Mouse (Mus musculus) spleen, adult 2 months (tissue): ENCODE measurements around the gene Apobec3.
"Not testable (repeated sequence)": the region's sequence is repeated elsewhere in the genome, so short reads cannot be mapped to it uniquely, and the experiment has no call there.

Experiments
- CTCF ChIP-seq: fragments of 200-500 bp; IDR thresholded peaks from 2 replicates; pipeline ENCODE4 v1.5.1; 2011; ENCODE audit warnings: mild to moderate bottlenecking, inconsistent platforms; ENCODE audit not compliant: insufficient read depth, insufficient read length, insufficient replicate concordance; ENCODE audit errors: extremely low read depth
- POLR2A ChIP-seq: fragments of 200-500 bp; IDR thresholded peaks from 2 replicates; pipeline ENCODE4 v1.6.1; 2011; ENCODE audit warnings: low read depth, low read length, inconsistent platforms

DNA sequence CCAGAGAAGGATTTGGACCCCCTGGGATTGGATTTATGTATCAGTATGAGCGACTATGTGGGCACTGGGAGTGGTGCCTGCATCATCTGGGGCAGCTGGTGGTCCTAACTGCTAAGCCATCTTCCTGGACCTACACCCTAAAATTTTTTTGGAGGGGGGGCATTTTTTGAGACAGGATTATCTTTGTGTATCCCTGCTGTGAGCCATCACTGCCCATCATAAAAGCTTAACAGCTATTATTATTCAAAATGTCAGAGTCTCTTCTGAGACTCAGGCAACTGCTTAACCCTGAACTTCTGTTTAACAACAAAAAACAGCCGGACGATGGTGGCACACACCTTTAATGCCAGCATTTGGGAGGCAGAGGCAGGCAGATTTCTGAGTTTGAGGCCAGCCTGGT is 17.5 kb downstream of the Apobec3 start:
- TF ChIP-seq CTCF, POLR2A: not testable (repeated sequence)
